Mouse (Mus musculus) brain, embryonic 14.5 days (tissue): ENCODE results near the gene 4930404H24Rik.

Experiments used
- CTCF ChIP-seq: fragments of 200-500 bp; IDR thresholded peaks from 2 replicates; pipeline ENCODE4 v1.5.1; 2012; ENCODE audit warnings: inconsistent platforms, mild to moderate bottlenecking, moderate library complexity, borderline replicate concordance; ENCODE audit not compliant: insufficient read depth, insufficient read length; ENCODE audit errors: extremely low read depth
- POLR2A ChIP-seq: fragments of 200-500 bp; IDR thresholded peaks from 2 replicates; pipeline ENCODE4 v1.6.1; 2012; ENCODE audit warnings: mild to moderate bottlenecking, inconsistent platforms, borderline replicate concordance; ENCODE audit not compliant: poor library complexity, insufficient read depth, insufficient read length, severe bottlenecking; ENCODE audit errors: extremely low read depth

GRCm38 (mm10) chr2:153490116-153490515, 2.5 kb upstream of the 4930404H24Rik start:
- TF ChIP-seq CTCF (no peak), POLR2A (no peak)
